Mouse (Mus musculus) embryonic facial prominence, embryonic 11.5 days (tissue): ENCODE data around the gene Tef. TPM values are rescaled to one million over a fixed set of nuclear protein-coding genes. Genes with fewer than 3 reads are reported as not detected.
A peak's percentile ranks its signal among the peaks of the same experiment; 100 is the strongest.

ENCODE experiments used
- ATAC-seq: fragments of 200-750 bp; cut with Nextera tagmentation; replicated peaks from 2 replicates; pipeline ENCODE4 v1.8.0; 2017; ENCODE audit warnings: low read depth; ENCODE audit not compliant: insufficient number of reproducible peaks, low FRiP score, low TSS enrichment
- DNase-seq: peaks from one replicate; pipeline ENCODE4 v3.0.0-alpha.2; 2015; ENCODE audit warnings: low spot score
- H3K27ac ChIP-seq: fragments of 300-500 bp; sonication (generic); replicated peaks from 2 replicates; pipeline ENCODE4 v1.5.1; 2014; ENCODE audit warnings: mild to moderate bottlenecking, low read depth, low read length, control low read depth
- H3K27me3 ChIP-seq: fragments of 300-500 bp; sonication (generic); 2 replicates; pipeline ENCODE4 v1.6.1; 2014; ENCODE audit warnings: mild to moderate bottlenecking, low read length, moderate library complexity, mixed read lengths; ENCODE audit not compliant: control insufficient read depth, insufficient read depth
- H3K36me3 ChIP-seq: fragments of 300-500 bp; sonication (generic); replicated peaks from 2 replicates; pipeline ENCODE4 v1.6.1; 2014; ENCODE audit warnings: low read depth, mild to moderate bottlenecking, low read length, moderate library complexity, mixed read lengths; ENCODE audit not compliant: control insufficient read depth, insufficient read depth
- H3K4me1 ChIP-seq: fragments of 300-500 bp; sonication (generic); 2 replicates; pipeline ENCODE4 v1.6.1; 2014; ENCODE audit warnings: low read length, mixed read lengths; ENCODE audit not compliant: control insufficient read depth, insufficient read depth
- H3K4me2 ChIP-seq: fragments of 300-500 bp; sonication (generic); 2 replicates; pipeline ENCODE4 v1.6.1; 2014; ENCODE audit warnings: low read depth, mild to moderate bottlenecking, control low read depth, low read length, moderate library complexity
- H3K4me3 ChIP-seq: fragments of 300-500 bp; sonication (generic); 2 replicates; pipeline ENCODE4 v1.5.1; 2014; ENCODE audit warnings: low read depth, low read length, control low read depth
- H3K9ac ChIP-seq: fragments of 300-500 bp; sonication (generic); replicated peaks from 2 replicates; pipeline ENCODE4 v1.6.1; 2014; ENCODE audit warnings: mild to moderate bottlenecking, control low read depth, low read length
- H3K9me3 ChIP-seq: fragments of 300-500 bp; sonication (generic); replicated peaks from 2 replicates; pipeline ENCODE4 v1.6.1; 2016; ENCODE audit warnings: mild to moderate bottlenecking, low read length, inconsistent platforms, mixed read lengths; ENCODE audit not compliant: control insufficient read depth
- WGBS: fragments of 180-500 bp; shearing (Covaris S2); extraction: QIAGEN DNeasy Blood & Tissue Kit; methylation state at CpG from one replicate; pipeline ENCODE4 v1.1.7; 2014; 5-methylcytosine and 5-hydroxymethylcytosine counted together
- polyA plus RNA-seq: library from polyadenylated mRNA; unstranded; fragments of >200 nt; fragmentation: Nextera tagmentation; extraction: Ambion mirVana; gene quantifications from 2 replicates; pipeline ENCODE4 v1.2.1, GENCODE M21; 2014

Gene Tef
- polyA plus RNA-seq, 1 experiment from 2014 or later, result 11.4 TPM

GRCm38 (mm10) chr15:81765651-81766050 is 36.6 kb upstream of the Tef start:
- H3K9ac ChIP-seq, result no peak overlapping the region
- no peaks in the 10 kb centered on the region for H3K9me3 ChIP-seq
- H3K4me2 ChIP-seq, result no peak overlapping the region
- DNase-seq, result no peak
- no peak for ATAC-seq
- H3K4me1 ChIP-seq, result no peaks in the 10 kb centered on the region
- no peak overlapping the region for H3K27ac ChIP-seq
- 93% methylated on average over 9 of the region's 9 CpGs for WGBS
- H3K4me3 ChIP-seq, result no peak overlapping the region
- H3K36me3 ChIP-seq, result peaks cover 10% of the 10 kb centered on the region
- no peaks in the 10 kb centered on the region for H3K27me3 ChIP-seq

DNA sequence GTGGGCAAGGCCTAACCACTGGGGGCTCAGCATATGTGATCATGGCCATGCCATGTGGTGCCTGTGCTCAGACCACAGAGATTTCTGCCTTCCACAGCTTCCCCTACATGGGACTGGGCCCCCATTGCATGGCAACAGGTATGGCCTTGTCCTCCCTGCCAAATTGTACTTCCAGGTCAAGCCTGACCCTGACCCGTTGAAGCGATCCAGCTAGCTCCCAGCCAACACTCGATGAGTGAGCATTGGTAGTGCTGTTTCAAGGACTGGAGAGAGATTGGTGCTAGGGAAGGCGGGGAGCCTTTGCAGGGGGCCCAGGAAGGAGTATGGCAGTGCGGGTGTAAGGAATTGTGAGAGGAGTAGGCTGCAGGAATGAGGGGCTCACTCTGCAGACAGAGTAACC is 35.8 kb upstream of the Tef start:
- Histone ChIP-seq H3K4me2 (no peak overlapping the region), H3K36me3 (peaks cover 10% of the 10 kb centered on the region), H3K9me3 (no peaks in the 10 kb centered on the region), H3K27ac (no peak overlapping the region), H3K4me3 (no peak overlapping the region), H3K9ac (no peak overlapping the region), H3K27me3 (no peaks in the 10 kb centered on the region), H3K4me1 (no peaks in the 10 kb centered on the region)
- DNase-seq (no peak), ATAC-seq (no peak)
- 89% methylated on average over 5 of the region's 5 CpGs for WGBS

DNA sequence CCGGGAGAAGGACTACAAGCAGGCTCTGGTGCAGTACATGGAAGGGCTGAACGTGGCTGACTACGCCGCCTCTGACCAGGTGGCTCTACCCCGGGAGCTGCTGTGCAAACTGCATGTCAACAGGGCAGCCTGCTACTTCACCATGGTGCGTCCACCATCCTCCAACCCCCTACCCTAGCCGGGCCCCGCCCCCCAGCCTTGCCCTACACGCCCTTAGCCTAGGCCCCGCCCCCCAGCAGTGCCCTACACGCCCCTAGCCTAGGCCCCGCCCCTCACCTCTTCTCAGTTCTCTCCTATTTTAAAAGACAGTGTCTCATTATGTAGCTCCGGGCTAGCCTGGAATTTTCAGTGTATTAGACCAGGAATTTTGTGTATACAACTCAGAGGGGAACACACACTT is 33.2 kb upstream of the Tef start:
- Histone ChIP-seq H3K4me1 (no peaks in the 10 kb centered on the region), H3K4me2 (no peak overlapping the region), H3K4me3 (no peak overlapping the region), H3K27ac (no peak overlapping the region), H3K27me3 (no peaks in the 10 kb centered on the region), H3K36me3 (peaks cover 10% of the 10 kb centered on the region), H3K9me3 (no peaks in the 10 kb centered on the region), H3K9ac (no peak overlapping the region)
- DNase-seq (no peak), ATAC-seq (no peak)
- WGBS, result 55% methylated on average over 13 of the region's 13 CpGs

- Histone ChIP-seq H3K9me3 (no peaks in the 10 kb centered on the region), H3K4me2 (no peak overlapping the region), H3K27me3 (no peaks in the 10 kb centered on the region), H3K9ac (no peak overlapping the region), H3K4me3 (no peak overlapping the region), H3K36me3 (peaks cover 18% of the 10 kb centered on the region), H3K27ac (0 out of 2 replicates have a peak overlapping the region, but pooled peaks have one; percentile 35), H3K4me1 (no peaks in the 10 kb centered on the region)
- DNase-seq (peak; percentile 69), ATAC-seq (no peak)
- 42% methylated on average over 20 of the region's 20 CpGs for WGBS
These were observed 29.6 kb upstream of the Tef start for GRCm38 (mm10) chr15:81772431-81773120.

DNA sequence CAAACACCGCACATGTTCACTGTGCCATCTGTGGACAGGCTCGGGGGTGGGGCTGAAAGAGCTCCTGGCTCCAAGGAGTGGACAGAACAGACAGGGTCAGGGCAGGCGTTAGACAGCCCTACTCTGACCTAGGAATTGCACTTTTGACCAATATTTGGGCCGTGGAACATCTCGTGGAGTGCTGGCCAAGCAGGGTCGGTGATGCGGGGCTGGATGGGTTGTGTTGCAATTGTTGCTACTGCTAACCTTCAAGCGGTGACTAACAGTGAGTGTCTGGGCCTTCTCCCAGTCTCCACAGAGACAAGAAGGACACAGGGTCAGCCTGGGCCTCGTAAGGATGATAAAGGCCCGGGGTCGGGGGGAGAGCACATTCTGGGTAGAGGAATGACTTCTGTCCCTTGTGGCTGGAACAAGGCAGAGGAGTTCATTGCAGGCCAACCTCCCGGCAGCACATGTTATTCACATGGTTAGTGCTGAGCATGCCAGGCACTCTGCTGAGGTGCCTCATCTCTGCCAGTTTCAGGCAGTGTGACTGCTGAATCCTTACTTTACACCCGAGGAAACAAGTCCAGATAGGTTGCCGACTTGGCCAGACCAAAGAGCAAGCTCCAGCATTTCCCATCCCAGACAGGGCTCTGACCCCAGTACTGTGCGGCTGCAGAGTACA is 27.6 kb upstream of the Tef start:
- no peak for ATAC-seq
- no peak overlapping the region for H3K4me3 ChIP-seq
- WGBS, result 88% methylated on average over 15 of the region's 15 CpGs
- DNase-seq, result no peak
- no peaks in the 10 kb centered on the region for H3K9me3 ChIP-seq
- H3K36me3 ChIP-seq, result peaks cover 25% of the 10 kb centered on the region
- no peak overlapping the region for H3K9ac ChIP-seq
- no peaks in the 10 kb centered on the region for H3K4me1 ChIP-seq
- no peak overlapping the region for H3K27ac ChIP-seq
- no peaks in the 10 kb centered on the region for H3K27me3 ChIP-seq
- H3K4me2 ChIP-seq, result no peak overlapping the region

GRCm38 (mm10) chr15:81776631-81777422 is 25.4 kb upstream of the Tef start:
- peaks cover 26% of the 10 kb centered on the region for H3K36me3 ChIP-seq

DNA sequence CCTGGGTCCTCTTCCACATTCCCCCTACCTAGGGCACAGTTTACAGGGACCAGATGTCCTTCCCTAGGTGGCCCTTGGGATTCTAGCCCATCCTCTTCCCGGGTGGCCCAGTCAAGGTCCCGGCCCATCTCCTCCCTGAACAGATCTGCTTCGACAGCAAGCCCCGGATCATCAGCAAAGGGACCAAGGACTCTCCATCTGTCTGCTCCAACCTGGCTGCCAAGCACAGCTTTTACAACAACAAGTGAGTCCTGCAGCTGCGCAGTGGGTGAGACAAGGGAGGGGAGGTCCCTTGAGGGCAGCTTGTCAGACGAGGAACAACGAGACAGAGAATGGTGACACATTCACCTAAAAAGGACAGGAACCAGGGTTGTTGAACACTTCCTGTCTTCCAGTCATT is 20.4 kb upstream of the Tef start:
- ATAC-seq (no peak), DNase-seq (no peak)
- WGBS, result 83% methylated on average over 7 of the region's 7 CpGs
- Histone ChIP-seq H3K9ac (no peak overlapping the region), H3K27ac (no peak overlapping the region), H3K4me2 (no peak overlapping the region), H3K27me3 (no peaks in the 10 kb centered on the region), H3K4me1 (no peaks in the 10 kb centered on the region), H3K9me3 (no peaks in the 10 kb centered on the region), H3K36me3 (peaks cover 36% of the 10 kb centered on the region), H3K4me3 (no peak overlapping the region)

More at GRCm38 (mm10) chr15:81776631-81777422, 25.4 kb upstream of the Tef start:
- Histone ChIP-seq H3K27me3 (no peaks in the 10 kb centered on the region), H3K9me3 (no peaks in the 10 kb centered on the region), H3K4me3 (no peak overlapping the region), H3K4me2 (no peak overlapping the region), H3K4me1 (no peaks in the 10 kb centered on the region), H3K9ac (no peak overlapping the region), H3K27ac (no peak overlapping the region)
- DNase-seq (no peak), ATAC-seq (no peak)
- WGBS, result 85% methylated on average over 10 of the region's 11 CpGs

GRCm38 (mm10) chr15:81784762-81785161 is 17.5 kb upstream of the Tef start:
- Histone ChIP-seq H3K27ac (no peak overlapping the region), H3K4me3 (no peak overlapping the region), H3K4me1 (no peaks in the 10 kb centered on the region), H3K9me3 (no peaks in the 10 kb centered on the region), H3K9ac (no peak overlapping the region), H3K4me2 (no peak overlapping the region), H3K27me3 (no peaks in the 10 kb centered on the region), H3K36me3 (peaks cover 21% of the 10 kb centered on the region)
- no peak for ATAC-seq
- 69% methylated on average over 5 of the region's 5 CpGs for WGBS
- peak; percentile 27 for DNase-seq
